Mouse (Mus musculus) kidney, adult 9 months (tissue): ENCODE data around the gene Inafm1.
A peak's percentile ranks its signal among the peaks of the same experiment; 100 is the strongest.
"Not testable (repeated sequence)": the region's sequence is repeated elsewhere in the genome, so short reads cannot be mapped to it uniquely, and the experiment has no call there.

Experiments used
- DNase-seq: peaks from one replicate; pipeline ENCODE4 v3.0.0; 2022

Gene Inafm1

DNA sequence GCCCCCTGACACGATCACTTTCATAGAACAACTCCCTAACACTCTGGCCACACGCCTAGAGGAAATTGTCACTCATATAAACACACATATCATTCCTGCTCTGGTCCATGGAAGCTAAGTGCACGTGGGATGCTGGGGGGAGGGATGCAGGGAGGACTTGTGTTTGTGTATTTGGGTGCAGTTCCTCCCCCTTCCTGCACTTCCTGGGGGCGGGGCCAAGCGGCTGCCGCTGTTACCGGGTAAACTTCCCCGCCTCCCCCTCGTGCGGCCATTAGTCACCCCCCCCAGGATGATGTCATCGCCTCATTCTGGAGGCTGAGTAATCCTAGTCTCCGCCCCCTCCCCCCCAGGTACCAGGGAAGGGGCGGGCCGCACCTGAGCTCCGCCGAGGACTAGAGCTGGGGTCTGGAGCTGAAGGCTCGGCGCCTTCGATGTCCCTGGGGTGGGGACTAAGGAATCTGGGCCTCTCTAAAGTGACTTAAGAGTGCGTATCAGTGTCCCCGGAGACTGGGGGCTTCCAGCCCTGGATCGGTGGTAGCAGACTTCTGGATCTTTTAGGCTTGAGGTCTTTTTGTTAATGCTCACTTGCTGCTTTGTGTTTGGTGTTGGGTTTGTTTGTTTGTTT, 23.5 kb upstream of the Inafm1 start:
- peak; percentile 89 for DNase-seq

DNA sequence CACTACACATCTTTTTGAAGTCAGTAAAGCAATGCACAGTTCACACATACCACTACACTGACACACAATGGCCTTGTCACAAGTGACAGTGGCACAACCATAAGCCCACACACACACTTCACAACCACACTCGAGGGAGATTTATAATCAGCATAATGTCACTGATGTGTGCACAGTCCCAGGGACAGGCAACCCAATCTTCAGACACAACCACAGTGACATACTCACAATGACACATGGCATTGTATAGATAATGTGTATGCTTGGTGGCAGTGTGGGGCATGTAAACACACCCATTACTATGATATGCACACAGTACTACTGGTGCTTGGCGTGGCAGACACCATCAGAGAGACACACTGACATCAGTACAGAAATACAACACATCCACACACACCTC, 22.7 kb upstream of the Inafm1 start:
- DNase-seq = peak; percentile 11

- peak; percentile 70 for DNase-seq
These were observed 22.0 kb upstream of the Inafm1 start for GRCm38 (mm10) chr7:16295321-16295900.

DNA sequence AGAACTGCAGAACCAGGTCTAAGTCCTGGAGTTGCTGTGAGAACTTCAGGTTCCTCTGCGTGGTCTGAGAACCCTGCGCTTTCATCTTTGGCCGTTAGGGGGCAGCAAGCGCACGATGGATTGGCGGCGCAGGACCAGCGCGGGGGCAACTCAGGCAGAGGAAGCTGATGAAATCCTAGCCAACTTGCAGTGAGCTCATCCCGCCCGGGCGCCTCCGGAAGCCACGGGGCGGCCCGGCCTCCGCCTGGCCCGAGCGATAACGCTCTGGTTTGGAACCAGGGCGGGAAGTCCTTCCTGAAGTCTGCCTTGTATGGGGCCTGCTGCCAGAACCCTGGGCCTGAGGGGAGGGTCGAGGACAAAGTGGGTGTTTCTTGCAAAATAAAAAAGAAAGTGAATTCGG, 21.4 kb upstream of the Inafm1 start:
- DNase-seq = peak; percentile 94

DNA sequence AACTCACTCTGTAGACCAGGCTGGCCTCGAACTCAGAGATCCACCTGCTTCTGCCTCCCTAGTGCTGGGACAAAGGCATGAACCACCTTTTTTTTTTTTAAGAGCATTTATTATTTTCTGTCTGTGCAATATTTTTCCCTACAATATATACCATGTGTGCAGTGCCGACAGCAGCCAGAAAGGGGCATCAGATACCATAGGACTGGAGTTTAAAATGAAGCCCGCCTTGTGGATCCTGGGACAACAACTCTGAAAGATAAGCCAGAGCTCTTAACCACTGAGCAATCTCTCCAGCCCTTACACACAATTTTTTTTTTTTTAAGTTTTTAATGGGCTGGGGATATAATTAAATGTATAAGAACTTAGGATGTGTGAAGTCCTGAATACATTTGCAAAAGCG, 20.9 kb upstream of the Inafm1 start:
- peak; percentile 48 for DNase-seq

- DNase-seq = no peak
These were observed 14.4 kb upstream of the Inafm1 start for GRCm38 (mm10) chr7:16287791-16288190.

DNA sequence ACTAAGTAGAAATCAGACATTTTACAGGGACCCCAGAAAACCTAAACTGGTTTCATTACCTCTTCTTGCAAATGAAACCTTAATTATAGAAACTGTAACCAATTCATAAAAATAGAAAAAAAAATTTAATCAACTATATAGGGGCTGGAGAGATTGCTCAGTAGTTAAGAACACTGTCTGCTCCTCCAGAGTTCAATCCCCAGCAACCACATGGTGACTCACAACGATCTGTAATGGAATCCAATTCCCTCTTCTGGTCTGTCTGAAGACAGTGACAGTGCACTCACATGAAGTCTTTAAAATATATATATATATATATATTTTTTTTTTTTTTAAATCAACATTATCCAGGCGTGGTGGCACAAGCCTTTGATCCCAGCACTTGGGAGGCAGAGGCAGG, 13.6 kb upstream of the Inafm1 start:
- no peak for DNase-seq

DNA sequence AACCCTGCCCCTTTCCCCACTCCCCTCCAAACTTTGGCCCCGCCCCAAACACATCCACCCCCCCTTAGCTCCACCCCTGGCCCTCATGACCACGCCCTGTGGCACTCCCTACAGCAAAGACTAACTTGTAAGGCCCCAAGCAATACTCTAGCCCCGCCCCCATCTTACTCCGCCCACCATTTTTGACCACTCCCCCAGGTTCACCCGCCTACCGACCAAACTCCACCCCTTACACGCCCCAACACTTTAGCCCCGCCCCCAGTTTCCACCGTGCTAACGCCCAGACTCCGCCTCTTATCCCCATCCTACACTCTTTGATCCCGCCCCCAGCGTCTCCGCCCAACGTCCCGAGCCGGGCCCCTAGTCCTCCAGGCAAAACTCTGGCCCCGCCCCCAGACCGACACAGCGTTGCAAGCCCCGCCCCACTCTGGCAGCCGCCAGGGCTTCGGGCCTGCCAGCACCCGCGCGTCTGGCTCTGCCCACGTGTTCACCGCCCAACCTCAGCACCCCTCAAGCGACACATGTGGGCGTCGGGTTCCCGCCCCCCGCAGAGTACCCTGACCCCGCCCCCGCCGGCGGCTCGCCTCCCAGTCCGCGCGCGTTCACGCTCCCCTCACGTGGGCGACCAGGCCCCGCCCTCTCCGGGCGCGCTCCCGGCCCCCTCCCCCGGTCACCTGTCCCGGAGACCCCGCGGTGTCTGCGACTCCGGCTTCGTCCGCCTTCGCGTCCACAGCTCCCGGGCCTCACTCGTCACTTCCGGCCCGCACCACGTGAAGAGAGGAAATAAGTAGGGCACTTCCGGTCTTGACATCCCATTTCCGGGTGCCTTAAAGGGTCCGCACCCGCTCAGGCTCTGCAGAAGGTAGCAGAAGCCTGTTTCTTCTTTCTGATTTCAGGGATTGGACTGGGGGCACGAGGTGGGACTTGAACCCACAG, 12.9 kb upstream of the Inafm1 start, which contains the start of gene Ccdc9:
TSS of gene Ccdc9 (minus strand) at position 770 of the 936 bp plus-strand sequence.
- peak; percentile 100 for DNase-seq

DNA sequence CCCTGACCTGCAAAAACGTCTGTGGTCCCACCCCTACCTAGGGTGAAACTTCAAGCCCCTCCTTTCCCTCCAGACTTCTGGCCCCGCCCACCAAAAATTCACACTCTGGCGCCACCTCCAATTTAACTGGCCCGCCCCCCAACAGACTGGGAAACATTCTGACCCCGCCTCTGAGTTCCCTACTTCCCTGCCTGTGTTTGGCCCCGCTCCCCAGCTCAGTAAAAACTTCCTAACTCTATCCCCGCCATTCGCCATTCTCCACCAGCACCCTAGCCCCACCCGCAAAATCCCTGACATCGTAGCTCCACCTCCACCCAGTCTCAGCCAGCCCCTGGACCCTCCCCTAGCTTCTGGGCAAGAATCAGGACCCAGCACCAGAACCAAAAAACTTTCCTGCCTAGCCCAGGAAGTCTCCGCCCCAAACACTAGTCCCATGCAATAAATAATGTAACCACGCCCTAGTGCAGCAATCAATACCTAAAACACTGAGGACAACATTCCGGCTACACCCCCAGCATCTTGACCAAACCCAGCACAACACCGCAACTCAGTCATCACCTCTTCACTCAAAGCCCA, 12.1 kb upstream of the Inafm1 start:
- DNase-seq = peak; percentile 90

DNA sequence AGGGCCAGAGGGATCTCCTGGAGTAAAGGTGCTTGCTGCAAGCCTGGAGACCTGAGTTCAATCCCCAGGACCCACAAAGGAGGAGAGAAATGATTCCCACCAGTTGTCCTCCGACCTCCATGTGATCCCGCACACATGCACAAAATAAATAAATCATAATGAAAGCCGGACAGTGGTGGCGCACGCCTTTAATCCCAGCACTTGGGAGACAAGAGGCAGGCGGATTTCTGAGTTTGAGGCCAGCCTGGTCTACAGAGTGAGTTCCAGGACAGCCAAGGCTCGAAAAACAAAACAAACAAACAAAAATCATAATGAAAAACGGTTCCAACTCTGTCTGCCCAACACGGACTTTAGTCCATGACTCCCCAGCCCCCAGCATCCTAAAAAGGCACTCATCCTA, 11.5 kb upstream of the Inafm1 start:
- DNase-seq = no peak

DNA sequence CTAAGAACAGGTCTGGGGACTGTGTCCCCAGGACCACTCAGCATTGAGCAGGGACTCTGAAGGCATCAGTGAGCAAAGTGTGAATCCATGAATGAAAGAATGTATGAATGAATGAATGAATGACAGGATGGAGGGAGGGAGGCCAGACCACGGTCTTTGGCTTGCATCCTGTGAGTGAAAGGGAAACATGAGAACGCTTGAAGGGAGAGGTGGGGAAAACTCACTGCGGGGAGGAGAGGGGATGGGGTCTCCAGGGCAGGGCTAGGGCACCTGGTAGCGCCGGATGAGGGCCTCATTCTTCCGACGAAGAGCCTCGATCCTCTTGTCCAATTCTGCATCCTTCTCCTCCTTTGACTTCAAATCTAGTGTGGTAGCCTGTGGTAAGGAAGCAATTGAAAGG, 10.6 kb upstream of the Inafm1 start:
- DNase-seq = no peak

DNA sequence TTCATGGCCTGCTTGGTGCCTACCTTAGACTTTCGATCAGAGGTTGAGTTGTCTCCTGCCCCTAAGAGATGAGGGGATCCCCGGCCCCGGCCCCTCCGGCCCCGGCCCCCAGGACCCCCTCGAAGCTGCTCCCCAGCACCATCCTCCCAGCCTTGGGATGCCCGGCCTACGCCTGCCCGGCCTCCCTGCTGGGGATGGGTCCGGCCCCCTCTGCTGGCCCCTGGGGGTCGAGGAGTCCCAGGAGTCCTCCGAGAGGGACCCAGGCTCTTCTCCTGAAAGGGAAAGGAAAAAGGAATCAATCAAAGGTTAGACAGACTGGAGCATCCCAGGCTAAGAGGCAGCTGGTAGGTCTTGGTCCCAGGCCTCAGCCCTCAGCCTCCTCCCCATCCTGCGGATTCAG, 8.9 kb upstream of the Inafm1 start:
- DNase-seq = no peak

DNA sequence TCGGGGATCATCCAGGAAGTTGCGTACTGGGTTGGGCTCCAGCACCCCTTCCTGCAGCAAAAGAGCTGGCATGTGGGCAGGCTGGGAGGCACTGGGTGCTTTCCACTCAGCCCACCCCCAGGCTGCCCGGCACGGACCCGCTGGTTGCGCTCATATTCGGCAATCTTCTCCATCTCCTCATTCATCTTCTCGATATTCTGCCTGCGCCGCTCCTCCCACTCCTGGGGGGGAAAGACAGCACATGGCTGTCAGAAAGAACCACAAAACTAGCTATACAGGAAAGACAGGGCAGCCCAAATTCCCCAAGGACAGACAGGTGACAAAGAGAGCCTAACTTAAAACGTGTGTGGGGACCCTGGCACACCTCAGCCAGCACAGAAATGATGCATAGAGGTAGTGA, 7.3 kb upstream of the Inafm1 start:
- DNase-seq = no peak

DNA sequence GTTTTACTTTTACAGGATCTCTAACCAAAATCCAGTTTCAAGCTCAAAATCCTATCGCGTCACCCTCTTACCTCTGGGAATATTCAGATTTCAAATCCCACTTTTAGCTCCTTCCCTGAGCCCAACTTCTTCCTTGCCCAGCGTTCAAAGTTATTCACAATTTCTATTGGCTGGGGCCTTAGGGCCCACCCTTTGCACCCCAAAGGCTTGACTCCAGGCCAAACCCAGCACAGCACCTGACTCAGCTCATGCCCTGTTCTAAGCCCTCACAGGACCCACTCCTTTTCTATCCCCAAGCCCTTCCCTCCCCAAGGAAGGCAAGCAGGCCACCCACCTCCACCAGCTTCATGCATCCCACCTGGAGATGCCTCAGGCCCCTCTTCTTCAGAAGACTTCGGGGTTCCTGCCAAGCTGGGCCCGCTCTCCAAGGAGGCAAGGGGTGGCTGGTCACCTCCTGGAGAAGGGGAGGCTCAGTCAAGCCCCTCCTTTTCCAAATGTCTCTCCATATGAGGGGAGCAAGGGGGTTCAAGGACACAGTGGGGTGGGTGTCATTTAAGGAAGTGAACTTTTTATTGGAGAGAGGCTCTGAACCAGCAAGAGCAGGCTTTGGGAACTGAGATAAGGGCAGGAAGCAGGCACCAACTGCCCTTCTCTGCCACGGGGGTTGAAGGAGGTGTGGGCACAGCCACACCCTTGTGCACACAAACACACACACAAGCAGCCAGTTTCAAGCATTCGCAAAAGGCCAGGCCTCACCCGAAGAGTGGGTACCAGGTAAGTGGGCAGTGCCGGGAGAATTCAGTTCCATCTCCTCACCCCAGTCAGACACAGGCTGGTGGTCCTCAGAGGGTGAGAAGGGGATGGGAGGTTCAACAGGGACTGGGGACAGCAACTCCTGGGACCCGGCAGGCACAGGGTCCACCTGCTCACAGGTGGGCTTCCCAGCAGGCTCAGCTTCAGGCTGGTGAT, 1.8 kb upstream of the Inafm1 start:
- DNase-seq = no peak

DNA sequence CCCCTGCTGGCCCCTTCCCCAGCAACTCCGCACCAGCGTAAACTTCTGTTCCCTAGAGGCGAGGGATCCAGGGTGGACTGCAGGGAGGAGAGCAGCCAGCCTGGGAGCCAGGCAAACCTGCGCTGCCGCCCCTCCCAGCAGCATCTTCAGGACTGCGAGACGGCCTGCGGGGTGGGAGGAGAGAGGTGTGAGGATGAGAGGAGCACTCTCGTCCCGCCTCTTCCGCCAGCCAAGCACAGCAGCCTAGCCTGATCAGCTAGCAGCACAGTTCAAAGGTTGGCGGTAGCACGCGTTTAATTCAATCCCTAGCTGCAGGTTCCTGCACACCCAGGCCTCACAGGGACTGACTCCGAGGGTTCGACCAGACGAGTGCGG, 336 bp upstream of the Inafm1 start:
- DNase-seq = peak; percentile 83

DNA sequence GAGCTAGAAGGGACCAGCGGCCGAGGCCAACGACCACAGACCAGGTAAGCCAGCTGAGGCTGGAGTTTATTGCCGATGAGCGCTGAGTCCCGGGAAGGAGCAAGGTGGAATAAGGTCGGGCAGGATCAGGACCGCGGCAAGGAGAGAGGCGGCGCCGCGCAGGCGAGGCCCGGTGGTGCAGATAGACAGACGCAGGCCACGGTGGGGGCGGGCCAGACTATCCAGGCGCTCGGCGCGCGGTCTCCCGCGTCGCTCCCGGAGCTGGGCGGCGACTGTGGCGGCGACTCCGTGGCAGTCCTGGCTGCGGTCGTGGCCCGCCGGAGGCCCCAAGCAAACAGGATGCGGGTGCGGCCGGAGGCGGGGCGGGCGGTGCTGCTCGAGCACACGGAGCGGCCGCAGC, 736 bp downstream of the Inafm1 start:
- DNase-seq = peak; percentile 69

DNA sequence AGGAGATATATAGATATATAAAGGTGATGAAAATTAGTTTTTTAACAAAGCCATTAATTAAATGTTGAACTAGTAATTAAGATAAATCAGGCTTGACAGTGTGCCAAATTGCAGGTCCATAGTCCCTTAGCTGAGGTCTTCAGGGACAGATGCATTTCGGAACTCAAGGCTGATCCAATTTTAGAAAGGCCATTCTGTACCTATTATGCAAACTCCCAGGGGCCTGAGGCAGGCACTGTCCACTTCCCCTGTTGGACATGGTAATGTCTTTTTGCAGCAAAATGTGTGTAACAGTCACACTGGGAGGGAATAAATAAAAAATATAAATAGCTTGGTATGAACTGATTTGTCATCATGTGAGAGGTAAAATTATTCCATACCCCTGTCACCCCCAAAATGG, 2.3 kb downstream of the Inafm1 start:
- no peak for DNase-seq

DNA sequence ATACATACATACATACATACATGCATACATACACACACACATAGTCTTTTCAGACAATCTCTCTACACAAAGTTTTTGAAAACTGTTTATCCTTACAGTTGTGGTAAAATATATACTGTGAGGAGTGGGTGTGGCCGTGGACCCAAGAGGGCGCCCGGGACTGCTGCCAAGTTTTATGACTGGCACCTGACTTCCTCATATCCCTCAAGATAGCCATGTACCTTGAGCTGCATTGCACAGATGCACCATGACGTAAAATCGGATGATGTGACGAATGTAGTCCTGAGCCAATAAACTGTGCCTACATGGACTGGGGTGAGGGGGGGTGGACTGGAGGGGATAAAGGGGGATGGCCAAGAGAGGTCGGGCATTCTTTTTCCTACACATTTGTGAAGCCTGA, 6.8 kb downstream of the Inafm1 start:
- DNase-seq = not testable (repeated sequence)

GRCm38 (mm10) chr7:16265856-16266255, 7.6 kb downstream of the Inafm1 start:
- DNase-seq = no peak

DNA sequence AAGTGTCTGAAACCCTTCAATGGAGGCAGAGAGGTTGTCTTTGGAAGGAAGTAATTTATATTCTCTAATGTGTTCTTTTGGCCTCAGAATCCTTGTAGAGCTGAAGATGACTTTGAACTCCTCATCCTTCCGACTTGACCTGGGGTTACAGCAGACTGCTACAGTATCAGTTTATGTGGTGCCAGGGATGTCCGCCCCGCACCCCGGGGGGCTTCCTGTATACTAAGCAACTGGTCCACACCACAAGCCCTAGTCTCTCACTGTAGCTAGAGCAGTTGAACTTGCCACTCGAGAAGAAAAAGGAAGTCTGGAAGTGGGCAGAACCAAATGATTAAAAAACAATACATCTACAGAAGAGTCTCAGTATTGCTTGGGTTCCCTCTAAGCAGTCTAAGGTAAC, 9.6 kb downstream of the Inafm1 start:
- DNase-seq = no peak

DNA sequence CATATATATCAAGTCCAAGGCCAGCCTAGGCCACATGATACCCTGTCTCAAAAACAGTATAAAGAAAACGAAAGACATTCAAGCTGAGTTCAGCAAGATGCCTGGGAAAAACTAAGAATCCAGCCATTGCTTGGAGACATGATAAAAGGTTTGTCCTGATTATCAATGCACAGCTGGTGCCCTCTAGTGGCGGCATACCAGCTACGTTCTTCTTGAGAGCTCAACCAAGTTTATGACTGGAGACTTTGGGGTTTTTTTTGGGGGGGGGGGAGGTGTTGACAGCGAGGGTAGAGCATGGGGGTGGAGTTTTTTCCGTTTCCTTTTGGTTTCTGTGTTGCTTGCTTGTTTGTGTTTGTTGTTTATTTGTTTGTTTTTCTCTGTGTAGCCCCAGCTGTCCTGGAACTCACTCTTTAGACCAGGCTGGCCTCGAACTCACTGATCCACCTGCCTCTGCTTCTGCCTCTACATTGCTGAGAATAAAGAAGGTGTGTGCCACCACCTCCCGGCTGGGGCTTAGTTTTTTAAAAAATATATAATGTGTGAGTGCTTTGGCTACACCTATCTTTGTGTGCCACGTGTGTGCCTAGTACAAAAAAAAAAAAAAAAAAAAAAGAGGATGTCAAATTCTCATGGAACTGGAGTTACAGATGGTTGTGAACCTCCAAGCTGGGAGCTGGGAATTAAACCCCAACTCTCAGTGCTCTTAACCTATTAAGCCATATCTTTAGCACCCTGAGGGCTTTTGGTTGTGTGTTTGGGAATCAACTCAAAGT, 10.2 kb downstream of the Inafm1 start:
- peak; percentile 85 for DNase-seq

DNA sequence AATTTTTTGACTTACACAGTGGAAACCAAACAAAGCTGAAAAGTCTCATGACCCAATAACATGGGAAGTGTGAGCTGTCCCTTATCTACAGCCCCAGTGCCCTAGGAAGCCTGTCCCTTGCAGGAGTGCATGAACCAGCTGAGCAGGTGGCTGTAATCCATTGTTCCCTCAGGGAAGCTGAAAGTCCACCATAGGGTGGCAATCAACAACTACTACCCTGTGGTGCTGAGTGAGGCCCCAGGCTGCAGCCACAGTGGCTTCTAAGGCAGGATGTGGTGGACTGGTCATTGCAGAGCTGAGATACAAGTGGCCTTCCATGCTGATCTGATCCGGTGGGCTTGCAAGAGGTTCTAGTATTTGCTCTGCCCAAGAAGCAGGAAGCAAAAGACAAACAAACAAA, 12.3 kb downstream of the Inafm1 start:
- no peak for DNase-seq
